Mouse (Mus musculus): ENCODE data around the gene Il31.

GRCm38 (mm10) chr5:123499717-123500116 lies 10.4 kb upstream of the Il31 start:
- TF ChIP-seq CTCF (IDR thresholded peaks at IDR 0.05; ENCODE audit: borderline replicate concordance, insufficient read depth, low read length) (no peak), POLR2A (IDR thresholded peaks at IDR 0.05; ENCODE audit: low read depth, low read length) (no peak)
